Mouse (Mus musculus) natural killer cell, adult 2 months (primary cell): ENCODE data around the gene Trip11.
"Not testable (repeated sequence)": the region's sequence is repeated elsewhere in the genome, so short reads cannot be mapped to it uniquely, and the experiment has no call there.

Experiments
- DNase-seq, 2 experiments: peaks; one replicate each; pipeline ENCODE4 v3.0.0; 2022; ENCODE audit warnings: low spot score in 2 of 2

The Trip11 gene

DNA sequence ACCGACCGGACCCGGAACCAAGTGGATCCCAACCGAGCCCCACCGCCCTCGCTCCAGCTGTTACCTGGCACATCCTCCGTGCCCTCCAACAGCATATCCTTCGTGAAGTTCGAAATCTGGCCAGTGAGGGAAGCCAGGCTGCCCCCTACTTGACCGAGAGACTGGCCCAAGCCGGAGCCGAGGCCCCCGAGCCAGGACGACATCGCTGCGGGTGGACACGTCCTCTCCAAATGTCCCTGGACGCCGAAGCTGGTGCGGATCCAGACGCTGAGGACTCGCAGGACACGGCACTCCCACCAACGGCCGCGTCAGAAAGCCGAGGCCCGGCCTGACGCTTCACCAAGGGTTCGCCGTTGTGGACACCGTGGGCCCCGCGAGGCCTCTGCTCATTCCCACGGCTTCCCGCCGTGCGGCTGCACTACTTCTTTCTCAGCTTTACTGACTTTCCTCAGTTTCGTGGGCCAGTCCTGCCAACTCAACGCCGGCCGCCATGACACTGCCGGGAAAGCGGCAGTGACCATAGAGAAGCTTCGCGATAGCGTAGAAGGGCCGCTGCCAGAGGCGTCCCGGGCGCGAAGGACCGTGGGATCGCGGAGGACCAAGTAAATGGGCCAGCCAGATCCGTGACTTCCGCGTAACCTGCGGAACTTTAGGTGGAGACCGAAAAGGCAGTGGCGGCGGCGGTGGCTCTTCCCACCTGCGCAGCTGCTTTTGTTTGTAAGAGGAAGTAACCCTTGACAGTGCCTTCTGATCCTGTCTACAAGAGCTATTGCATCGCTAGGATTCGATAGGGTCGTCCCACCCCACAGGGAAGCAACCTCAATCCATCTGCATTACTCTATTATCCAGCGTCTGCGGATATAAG is at the start of gene Trip11:
Gene Trip11 (minus strand): TSS at position 642 of the 865 bp plus-strand sequence.
- DNase-seq, result peak; percentile 86 to 91

DNA sequence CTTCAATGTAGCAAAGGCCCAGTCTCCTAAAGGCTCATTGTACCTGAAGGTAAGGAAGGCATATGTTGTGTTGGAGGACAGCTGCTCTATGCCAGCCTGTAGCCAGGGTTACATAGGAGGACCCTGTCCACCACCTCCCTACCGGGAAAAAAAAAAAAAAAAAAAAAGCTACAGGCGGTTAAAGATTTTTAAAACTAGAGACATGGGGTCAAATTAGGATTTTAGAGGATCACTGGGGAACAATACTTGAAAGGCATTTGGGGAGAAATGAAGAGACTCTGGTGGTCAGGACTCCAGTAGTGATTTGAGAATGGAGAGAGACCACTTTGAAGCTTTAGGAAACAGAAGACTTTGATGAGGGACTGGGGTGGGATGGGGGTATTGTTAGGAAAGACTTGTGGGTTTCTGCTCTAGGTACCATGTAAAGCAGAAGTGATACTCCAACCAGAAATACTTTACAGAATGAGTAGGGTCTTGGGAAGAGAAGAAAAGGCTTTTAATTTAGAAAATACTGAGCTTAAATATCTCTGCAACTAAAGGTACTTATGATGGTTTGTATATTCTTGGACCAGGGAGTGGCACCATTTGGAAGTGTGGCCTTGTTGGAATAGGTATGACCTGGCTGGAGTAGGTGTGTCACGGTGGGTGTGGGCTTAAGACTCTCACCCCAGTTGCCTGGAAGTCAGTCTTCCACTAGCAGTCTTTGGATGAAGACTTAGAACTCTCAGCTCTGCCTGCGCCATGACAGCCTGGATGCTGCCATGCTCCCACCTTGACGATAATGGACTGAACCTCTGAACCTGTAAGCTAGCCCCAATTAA is 46.1 kb upstream of the Trip11 start:
- not testable (repeated sequence) for DNase-seq

DNA sequence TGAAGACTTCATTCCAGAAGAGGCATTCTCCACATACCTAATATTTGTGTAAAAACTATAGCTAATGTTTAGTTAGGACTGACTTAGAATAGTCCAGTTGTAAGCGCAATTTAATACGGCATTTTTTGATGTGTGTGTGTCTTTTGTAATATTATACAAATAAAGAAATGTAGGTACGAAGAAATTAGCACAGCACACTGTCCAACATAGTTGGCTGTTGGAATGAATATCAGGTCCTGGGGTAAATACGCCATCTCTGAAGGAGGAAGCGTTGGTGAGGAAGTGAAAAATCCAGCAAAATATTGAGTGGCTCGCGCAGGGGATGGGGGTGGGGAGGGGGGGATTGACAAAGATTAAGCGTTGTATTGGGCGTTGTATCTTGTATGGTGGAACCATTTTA is 45.5 kb upstream of the Trip11 start:
- no peak for DNase-seq

DNA sequence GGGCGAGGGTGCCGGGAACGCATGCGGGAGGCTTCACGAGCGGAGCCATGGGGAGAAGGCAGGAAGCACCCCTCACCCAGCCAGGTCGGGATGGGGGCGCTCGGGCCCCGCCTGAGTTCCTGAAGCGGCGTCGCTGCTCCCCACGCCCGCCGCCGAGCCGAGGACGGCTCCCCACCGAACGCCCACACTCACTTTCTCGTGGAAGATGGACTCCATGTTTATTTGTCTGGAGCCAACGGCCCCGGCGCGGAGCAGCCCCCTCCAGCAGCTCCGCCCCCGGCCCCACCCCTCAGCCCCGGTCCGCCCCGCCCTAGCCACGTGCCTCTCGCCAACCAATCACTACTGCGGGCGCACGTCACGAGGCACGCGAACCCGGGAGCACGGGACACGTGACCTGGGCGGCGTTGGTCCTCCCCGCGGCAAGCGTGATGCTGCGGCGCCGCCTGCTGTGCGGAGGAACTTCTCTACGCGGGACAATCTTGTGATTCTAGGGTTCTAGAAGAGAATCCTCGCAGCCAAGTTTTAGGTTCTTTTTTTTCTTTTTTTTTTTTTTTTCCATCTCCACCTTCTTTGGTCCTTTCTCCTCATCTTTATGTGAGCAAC is 45.0 kb upstream of the Trip11 start, which contains the start of gene Atxn3:
Gene Atxn3 (minus strand): TSS at position 305 of the 603 bp plus-strand sequence.
- DNase-seq, result peak; percentile 94 to 96

DNA sequence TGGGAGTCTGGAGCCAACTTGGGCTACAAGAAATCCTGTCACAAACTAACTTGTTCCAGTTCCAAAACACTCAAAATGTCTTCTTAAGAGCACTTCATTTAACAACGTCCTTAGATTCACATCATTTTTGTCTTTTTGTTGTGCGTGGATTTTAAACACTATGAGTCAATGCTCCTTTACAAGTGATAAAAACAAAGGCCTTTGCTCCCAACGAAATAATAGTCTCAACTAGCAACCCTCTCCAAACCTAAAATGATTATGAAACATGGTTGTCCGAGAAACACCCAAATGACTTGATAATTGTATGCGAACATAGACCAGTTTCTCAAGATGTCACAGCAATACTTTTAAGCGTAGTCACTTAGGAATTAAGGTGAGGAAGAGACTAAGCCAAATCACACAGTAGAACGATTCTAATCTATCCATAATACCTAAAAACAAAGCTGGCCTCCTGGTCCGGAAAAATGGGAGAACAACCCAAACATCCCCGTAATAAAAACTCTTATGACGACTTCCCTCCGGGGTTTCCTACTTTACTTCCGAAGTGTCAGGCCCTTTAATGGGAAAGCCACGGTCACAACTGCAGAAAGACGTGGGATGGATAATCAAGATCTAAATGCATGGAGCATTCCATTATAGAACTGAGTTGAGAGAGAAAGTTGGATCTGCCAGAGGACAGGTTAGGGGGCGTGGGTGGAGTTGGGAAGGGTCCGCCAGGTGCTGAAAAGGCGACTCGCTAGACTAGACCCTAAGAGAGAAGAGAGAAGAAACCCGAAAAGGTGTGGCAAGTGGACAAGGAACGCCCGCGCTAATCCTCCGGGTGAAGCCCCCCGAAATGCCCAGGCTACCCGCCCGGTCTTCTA is 44.2 kb upstream of the Trip11 start:
- no peak for DNase-seq

DNA sequence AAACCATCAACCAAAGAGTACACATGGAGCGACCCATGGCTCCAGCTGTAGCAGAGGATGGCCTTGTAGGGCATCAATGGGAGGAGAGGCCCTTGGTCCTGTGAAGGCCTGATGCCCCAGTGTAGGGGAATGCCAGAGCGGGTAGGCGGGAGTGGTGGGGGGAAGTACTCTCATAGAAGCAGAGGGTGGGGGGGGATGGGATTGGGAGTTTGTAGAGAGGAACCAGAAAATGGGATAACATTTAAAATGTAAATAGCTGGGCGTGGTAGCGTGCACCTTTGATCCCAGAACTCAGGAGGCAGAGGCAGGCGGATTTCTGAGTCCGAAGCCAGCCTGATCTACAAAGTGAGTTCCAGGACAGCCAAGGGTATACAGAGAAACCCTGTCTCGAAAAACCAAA is 42.8 kb upstream of the Trip11 start:
- DNase-seq, result not testable (repeated sequence)

DNA sequence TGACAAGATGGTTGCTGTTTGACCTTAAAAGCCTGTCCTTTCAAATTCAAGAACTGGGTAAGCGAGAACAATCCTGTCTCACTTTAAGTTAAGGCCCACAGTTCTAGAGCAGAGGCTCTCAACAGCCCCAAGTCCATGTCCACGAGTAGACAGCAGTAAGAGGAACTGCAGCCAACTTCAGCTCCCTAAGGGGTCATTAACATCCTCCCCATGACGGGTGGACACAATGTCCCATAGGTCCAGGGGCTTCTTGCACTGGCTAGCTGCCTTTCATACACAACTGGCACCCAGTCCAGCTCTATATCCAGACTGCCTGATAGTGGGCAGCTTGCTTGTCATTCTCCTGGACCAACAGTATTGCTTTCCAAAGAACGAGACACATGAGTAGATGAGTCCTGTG is 35.7 kb upstream of the Trip11 start:
- no peak for DNase-seq

DNA sequence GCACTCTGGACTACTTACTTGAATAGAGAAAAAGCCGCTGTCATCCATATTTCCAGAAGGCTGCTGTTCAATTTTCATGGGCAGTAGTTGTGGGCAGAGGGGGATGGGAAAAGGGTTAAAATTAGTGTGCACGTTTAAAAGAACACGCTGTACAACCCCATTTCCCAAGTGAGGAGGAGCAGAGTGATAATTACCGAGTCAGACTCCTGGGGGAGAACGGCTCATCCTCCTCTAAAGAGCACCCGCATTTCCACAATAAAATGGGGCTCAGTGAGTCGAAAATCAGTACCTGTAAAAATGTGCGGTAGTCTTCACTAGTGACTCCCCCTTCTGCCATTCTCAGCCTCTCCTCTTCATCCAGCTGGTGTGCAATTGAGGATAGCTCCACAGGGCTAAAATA is 34.9 kb upstream of the Trip11 start:
- DNase-seq, result no peak

DNA sequence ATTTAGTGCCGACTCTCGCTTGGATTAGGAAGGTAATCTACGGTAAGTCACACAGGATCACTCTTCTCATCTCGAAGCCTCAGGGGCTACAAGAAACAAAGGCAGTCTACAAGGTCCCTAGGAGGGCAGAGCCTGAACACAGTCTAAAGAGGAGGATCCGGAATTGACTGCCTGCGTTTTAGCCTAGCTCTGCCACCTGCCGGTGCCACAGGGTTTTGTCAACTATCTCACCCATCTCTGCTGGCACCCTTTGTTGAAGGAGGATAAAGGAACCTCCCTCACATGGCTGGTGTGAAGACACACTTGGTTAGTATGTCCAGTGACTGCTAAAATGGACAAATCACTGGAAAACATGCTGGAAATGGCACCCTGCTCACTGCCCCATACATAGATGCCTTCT is 24.5 kb upstream of the Trip11 start:
- DNase-seq, result no peak

DNA sequence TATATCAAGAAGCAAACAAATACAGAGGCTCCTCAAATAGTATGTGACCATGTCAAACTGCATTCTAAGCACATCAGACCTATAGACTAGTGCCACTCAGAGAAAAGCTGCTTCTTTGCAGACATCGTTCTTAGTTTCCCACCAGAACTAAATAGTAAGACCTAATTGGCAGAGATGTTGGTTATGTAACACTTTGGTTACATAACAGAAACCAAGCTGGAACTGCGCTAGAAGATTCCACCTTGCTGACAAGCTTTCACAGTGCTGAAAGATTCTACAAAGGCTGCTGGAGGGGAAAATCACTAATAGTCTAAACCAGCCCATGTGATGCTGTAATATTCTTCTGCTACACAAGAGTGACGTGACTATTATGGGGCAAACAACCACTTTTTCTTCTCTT is 22.2 kb upstream of the Trip11 start:
- DNase-seq, result no peak

DNA sequence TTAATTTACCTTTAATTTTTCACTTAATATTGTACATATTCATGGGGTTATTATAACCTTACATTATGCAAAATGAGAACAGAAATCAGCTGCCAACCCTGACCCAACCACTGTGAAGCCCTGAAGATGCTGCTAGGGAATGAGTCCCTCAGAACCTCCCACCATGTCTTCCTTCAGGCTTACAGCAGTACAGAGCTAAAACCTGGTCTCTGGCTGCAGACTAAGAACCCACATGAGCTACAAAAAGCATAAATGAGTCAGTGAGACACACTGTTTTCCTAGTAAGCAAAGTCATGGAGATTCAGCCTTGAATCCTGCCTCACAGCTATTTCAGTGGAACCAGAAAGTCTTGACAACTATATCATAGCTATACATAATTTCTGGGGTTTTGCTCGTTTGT is 15.4 kb upstream of the Trip11 start:
- DNase-seq, result no peak

DNA sequence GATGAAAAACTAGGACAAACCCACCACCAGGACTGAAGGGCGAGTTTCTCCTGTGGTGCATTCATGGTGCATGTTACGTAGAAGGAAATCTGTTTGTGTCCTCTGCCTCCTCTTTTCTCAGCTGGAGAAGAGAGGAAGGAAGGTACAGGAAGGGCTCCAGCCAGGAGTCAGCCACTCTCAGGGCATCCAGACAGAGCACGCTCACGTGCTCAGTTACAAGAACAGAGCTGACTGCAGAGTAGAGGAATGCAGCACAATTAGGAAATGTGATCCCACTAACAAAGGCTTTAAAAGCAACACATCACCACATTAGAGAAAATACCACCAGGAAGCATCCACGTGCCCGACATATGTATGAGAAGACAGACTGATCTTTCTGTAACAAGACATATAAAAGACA is 9.2 kb upstream of the Trip11 start:
- DNase-seq, result no peak

DNA sequence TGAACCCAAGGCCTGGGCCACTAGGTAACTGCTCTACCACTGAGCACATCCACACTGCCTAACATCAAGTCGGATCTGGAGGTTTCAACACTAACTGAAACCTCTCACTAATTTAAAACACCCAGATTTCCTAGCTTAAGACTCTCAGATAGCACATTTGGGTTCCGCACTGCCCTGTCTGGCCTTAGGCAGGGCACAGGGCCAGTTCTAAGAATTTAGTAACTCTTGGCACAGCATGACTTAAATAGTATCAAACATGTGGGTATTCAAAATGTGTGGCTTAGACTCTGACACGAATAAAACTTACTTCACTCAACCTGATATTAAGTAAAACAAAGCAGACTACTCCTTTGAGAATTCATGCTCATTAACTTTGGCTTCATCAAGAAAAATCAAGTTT is 6.8 kb upstream of the Trip11 start:
- no peak for DNase-seq

DNA sequence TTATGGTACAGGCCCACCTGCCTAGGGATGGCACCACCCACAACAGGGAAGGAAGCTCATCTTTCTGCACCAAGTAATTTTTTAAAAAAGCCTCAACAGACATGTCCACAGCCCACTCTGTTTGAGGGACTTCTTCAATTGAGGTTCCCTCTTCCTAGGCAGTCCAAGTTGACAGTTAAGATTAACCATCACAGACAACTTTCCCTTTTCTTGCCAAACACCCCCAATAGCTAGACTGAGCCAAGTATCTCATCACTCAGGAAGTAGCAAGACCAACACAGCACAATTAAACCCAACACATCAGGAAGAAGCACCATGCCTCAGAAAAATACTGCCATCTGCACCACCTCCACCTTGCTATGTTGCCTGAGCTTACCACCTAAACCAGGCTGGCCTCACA is 4.1 kb upstream of the Trip11 start:
- DNase-seq, result no peak

DNA sequence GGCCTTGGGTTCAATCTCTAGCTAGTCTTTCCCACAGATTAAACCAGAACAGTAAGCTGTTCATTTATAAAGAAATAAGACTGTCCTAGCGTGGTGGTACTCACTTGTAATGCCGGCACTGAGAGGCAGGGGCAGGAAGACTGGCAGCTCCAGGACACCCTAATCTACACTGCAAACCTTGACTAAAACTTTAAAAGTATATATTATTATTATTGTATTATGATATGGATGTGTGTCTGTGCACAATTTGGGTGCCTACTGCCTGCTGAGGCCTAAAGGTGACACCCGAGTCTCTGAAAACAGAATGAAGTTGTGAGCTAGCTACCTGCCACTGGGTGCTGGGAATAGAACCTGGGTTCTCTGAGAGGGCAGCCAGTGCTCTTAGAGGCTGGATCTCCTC is 1.7 kb downstream of the Trip11 start:
- no peak for DNase-seq

DNA sequence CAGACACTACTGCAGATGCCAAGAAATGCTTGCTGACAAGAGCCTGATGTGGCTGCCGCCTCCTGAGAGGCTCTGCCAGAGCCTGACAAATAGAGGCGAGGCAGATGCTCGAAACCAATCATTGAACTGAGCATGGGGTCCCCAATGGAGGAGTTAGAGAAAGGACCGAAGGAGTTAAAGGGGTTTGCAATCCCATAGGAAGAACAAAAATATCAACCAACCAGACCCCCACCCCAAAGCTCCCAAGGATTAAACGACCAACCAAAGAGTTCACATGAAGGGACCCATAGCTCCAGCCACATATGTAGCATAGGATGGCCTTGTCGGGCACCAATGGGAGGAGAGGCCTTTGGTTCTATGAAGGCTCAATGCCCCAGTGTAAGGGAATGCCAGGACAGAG is 2.7 kb downstream of the Trip11 start:
- DNase-seq, result no peak

DNA sequence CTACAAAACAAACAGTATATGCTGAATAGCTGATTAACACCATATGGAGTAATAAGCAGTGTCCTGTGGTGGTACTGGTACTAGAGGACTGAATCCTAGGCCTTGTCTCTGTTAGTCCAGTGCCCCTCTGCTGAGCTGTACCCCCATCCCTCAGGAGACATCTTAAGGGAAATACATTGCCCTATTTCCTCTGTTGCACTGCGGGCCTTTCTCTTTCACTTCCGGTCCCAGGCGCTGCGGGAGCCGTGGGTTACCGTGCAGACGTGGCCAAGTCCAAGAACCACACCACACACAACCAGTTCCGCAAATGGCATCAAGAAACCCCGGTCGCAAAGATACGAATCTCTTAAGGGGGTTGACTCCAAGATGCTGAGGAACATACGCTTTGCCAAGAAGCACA is 7.2 kb downstream of the Trip11 start:
- peak in 1 of 2 experiments; percentile 9 for DNase-seq

DNA sequence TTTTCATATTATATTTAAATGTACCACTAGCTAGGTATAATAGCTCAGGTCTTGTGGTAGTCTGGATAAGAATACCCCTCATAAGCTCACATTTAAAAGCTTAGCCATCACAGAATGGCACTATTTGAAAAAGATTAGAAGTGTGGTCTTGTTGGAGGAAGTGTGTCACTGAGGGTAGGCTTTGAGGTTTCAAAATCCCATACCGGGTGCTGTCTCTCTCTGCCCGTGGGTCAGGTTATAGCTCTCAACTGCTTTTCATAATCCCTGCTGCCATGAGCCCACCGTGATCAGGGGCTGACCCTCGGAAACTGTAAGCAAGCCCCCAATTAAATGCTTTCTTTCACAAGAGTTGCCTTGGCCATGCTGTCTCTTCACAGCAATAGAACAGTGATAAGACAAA is 8.2 kb downstream of the Trip11 start:
- no peak for DNase-seq

DNA sequence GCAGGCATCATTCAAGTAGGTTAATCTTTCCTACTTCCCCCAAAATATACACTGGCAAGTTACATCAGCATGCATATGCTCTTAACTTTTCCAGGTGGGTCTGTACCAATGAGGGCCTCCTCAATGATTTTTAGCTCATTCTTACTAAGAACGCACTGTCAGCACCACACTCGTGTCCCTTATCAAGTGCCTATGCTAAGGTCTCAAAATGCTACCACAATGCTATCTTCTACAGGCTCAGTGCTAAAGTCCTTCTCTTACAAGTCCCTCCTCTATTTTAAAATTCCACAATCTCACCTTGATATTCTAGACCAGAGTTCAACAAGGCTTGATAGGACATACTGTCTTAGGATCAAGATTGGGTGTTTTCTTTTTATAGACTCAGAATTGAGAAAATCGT is 8.9 kb downstream of the Trip11 start:
- DNase-seq, result no peak

DNA sequence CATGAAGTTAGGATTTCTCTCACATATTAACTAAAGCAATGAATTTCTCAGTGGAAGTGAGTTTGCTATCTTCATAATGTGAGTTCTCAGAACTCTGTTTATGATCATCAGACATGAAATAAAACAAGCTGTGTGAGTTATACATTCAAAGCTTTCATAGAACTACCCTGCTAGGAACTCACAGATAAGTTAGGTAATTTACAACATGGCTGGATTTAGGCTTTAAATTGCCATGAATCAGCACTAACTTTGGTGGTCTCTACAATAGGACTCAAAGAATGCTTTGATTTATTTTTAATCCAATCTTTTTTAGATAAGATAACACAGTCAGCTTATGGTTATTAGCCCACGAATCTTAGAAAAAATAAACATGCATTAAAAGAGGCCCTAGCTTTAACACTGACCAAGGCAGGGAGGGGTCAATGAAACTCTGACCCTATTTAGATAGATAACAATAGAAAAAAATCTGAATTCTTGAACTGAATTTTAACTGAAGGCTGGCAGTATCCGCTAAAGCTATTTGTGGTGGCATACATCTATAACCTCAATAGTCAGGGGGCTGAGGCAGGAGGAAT is 13.3 kb downstream of the Trip11 start:
- no peak for DNase-seq

DNA sequence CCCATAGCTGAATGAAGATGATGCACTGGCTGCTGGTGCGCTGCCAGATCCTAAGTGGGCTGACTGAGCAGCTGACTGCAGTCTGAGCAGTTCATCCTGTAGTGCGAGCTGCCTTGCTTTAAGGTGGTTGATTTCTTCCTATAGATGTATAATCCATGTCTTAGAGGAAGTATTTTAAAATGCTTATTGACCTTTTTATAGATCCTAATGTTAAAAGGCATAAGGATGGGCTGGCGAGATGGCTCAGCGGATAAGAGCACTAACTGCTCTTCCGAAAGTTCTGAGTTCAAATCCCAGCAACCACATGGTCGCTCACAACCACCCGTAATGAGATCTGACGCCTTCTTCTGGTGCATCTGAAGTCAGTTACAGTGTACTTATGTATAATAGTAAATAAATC is 14.1 kb downstream of the Trip11 start:
- no peak for DNase-seq
